Mouse (Mus musculus) hindbrain, embryonic 13.5 days (tissue): Measurements from ENCODE around the gene Cdc42bpb. TPM values are rescaled to one million over a fixed set of nuclear protein-coding genes. Genes with fewer than 3 reads are reported as not detected.

Source experiments
- ATAC-seq: fragments of 200-750 bp; cut with Nextera tagmentation; 2 replicates; pipeline ENCODE4 v1.8.0; 2017; ENCODE audit warnings: moderate TSS enrichment; ENCODE audit not compliant: low FRiP score
- H3K27ac ChIP-seq: fragments of 300-500 bp; sonication (generic); 2 replicates; pipeline ENCODE4 v1.5.1; 2015; ENCODE audit warnings: inconsistent platforms, mild to moderate bottlenecking, moderate library complexity
- H3K27me3 ChIP-seq: fragments of 300-500 bp; sonication (generic); 2 replicates; pipeline ENCODE4 v1.6.1; 2015; ENCODE audit warnings: mild to moderate bottlenecking, inconsistent platforms
- H3K36me3 ChIP-seq: fragments of 300-500 bp; sonication (generic); 2 replicates; pipeline ENCODE4 v1.6.1; 2015; ENCODE audit warnings: mild to moderate bottlenecking, inconsistent platforms
- H3K4me1 ChIP-seq: fragments of 300-500 bp; sonication (generic); replicated peaks from 2 replicates; pipeline ENCODE4 v1.6.1; 2015; ENCODE audit warnings: inconsistent platforms
- H3K4me2 ChIP-seq: fragments of 300-500 bp; sonication (generic); 2 replicates; pipeline ENCODE4 v1.6.1; 2015; ENCODE audit warnings: inconsistent platforms, mild to moderate bottlenecking, moderate library complexity
- H3K4me3 ChIP-seq: fragments of 300-500 bp; sonication (generic); 2 replicates; pipeline ENCODE4 v1.5.1; 2015; ENCODE audit warnings: mild to moderate bottlenecking, inconsistent platforms
- H3K9ac ChIP-seq: fragments of 300-500 bp; sonication (generic); 2 replicates; pipeline ENCODE4 v1.6.1; 2015; ENCODE audit warnings: mild to moderate bottlenecking, inconsistent platforms
- H3K9me3 ChIP-seq: fragments of 300-500 bp; sonication (generic); 2 replicates; pipeline ENCODE4 v1.6.1; 2016; ENCODE audit warnings: inconsistent platforms
- WGBS: fragments of 180-500 bp; shearing (Covaris S2); methylation state at CpG from one replicate; pipeline ENCODE4 v1.1.7; 2015; 5-methylcytosine and 5-hydroxymethylcytosine counted together
- polyA plus RNA-seq: library from polyadenylated mRNA; unstranded; fragments of >200 nt; fragmentation: Nextera tagmentation; extraction: Ambion mirVana; gene quantifications from 2 replicates; pipeline ENCODE4 v1.2.1, GENCODE M21; 2015

The Cdc42bpb gene
- polyA plus RNA-seq, 1 experiment from 2014 or later = 35.0 TPM

- no peak overlapping the region for H3K9ac ChIP-seq
- H3K9me3 ChIP-seq = no peaks in the 10 kb centered on the region
- no peaks in the 10 kb centered on the region for H3K36me3 ChIP-seq
- no peak overlapping the region for H3K27ac ChIP-seq
- peaks cover 33% of the 10 kb centered on the region for H3K4me1 ChIP-seq
- H3K4me3 ChIP-seq = no peak overlapping the region
- no peak for ATAC-seq
- H3K27me3 ChIP-seq = peaks cover 46% of the 10 kb centered on the region
- H3K4me2 ChIP-seq = no peak overlapping the region
- WGBS = 76% methylated on average over 8 of the region's 8 CpGs
Observed at GRCm38 (mm10) chr12:111411631-111412355, 34.3 kb upstream of the Cdc42bpb start.

DNA sequence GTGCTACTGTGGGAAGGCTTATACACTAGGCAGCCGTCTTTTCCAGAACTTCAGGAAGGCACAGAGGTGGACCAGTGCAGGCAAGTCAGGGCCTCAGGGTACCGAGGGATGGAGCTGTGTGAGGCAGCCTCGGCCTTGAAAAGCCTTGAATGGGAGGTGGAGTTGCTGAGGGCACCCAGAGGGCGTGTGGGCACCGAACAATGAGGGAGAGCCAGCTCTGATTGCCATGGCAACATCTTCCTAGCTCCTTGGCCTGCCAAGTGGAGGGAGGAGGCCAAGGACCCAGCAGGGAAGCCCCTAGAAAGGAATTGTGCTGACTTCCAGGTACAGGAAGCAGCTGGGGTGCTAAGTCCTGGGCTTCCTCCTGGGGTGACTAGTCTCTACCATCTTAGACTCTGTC lies 32.1 kb upstream of the Cdc42bpb start:
- Histone ChIP-seq H3K9ac (0 out of 2 replicates have a peak overlapping the region, but pooled peaks have one; percentile 29), H3K4me1 (peaks cover 32% of the 10 kb centered on the region), H3K4me3 (no peak overlapping the region), H3K27me3 (peaks cover 53% of the 10 kb centered on the region), H3K27ac (no peak overlapping the region), H3K4me2 (no peak overlapping the region), H3K9me3 (no peaks in the 10 kb centered on the region), H3K36me3 (no peaks in the 10 kb centered on the region)
- 5% methylated on average over 5 of the region's 5 CpGs for WGBS
- ATAC-seq = no peak

GRCm38 (mm10) chr12:111406622-111407021 lies 29.1 kb upstream of the Cdc42bpb start, which contains the start of gene Lbhd2:
Lbhd2 (plus strand) TSS chr12:111406809.
- Histone ChIP-seq H3K27ac (no peak within 1 kb of the TSS), H3K27me3 (peaks cover 58% of the 10 kb centered on the region), H3K36me3 (no peaks in the 10 kb centered on the region), H3K4me1 (peaks cover 23% of the 10 kb centered on the region), H3K9ac (peak within 1 kb of the TSS; percentile 43; the same call in 1 of the 2 replicates), H3K9me3 (no peaks in the 10 kb centered on the region), H3K4me3 (peak within 1 kb of the TSS; percentile 26), H3K4me2 (peak within 1 kb of the TSS; percentile 44)
- WGBS = 3% methylated on average over 24 of the region's 24 CpGs
- ATAC-seq = no peak

DNA sequence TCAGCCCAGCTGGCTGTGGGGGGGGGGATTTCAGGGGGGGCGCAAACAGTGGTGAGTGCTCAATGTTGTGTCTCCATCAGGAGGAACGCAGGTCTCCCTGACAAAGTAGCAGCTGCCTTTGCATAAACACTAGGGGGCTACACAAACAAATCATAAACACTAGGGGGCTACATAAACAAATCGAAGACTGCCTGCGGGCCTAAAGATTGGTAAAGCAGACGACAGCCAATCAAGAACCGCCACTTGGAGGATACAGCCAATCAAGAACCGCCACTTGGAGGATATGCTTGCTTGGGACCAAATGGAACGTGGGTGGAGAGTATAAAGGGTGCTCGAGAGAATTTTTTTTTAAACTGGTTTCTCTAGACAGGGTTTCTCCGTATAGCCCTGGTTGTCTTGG lies 27.4 kb upstream of the Cdc42bpb start:
- H3K9ac ChIP-seq = no peak overlapping the region
- peaks cover 18% of the 10 kb centered on the region for H3K4me1 ChIP-seq
- no peaks in the 10 kb centered on the region for H3K36me3 ChIP-seq
- H3K4me2 ChIP-seq = no peak overlapping the region
- no peak for ATAC-seq
- H3K27ac ChIP-seq = no peak overlapping the region
- H3K27me3 ChIP-seq = peaks cover 54% of the 10 kb centered on the region
- WGBS = 67% methylated on average over 10 of the region's 10 CpGs
- no peak overlapping the region for H3K4me3 ChIP-seq
- H3K9me3 ChIP-seq = no peaks in the 10 kb centered on the region

DNA sequence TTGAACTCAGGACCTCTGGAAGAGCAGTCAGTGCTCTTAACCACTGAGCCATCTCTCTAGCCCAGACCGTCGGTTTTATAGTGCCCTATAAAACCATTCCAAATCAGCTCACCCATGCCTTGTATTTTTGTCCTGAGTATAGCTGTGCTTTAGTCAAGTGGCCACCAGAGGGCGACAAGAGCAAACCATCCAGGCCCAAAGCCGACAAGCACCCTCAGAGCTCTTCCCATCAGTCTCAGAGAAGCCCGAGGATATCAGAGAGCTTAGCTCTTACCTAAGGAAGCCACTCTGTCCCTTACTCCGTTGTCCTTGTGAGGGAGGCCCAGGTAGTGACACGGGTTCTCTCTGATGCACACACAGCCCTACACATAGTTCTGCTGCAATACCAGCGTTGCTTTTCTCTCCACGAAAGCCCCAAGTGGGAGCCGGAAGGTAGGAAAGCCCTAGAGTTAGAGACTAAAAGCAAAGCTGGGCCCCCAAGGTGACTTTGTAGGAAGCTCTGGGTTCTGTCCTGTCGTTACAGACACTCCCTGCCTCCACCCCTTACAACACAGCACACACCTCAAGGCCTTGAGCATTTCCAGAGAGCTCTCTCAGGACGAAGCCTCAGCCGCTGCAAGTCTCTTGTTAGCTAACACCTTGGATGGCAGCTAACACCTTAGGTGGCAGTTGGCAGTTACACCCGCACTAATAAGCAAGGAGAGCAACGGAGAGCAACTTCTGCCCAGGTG lies 24.1 kb upstream of the Cdc42bpb start:
- Histone ChIP-seq H3K4me1 (peaks cover 3% of the 10 kb centered on the region), H3K9me3 (no peaks in the 10 kb centered on the region), H3K27ac (no peak overlapping the region), H3K27me3 (peaks cover 45% of the 10 kb centered on the region), H3K36me3 (no peaks in the 10 kb centered on the region), H3K4me2 (no peak overlapping the region), H3K4me3 (no peak overlapping the region), H3K9ac (no peak overlapping the region)
- 23% methylated on average over 15 of the region's 15 CpGs for WGBS
- peak; percentile 55 for ATAC-seq

DNA sequence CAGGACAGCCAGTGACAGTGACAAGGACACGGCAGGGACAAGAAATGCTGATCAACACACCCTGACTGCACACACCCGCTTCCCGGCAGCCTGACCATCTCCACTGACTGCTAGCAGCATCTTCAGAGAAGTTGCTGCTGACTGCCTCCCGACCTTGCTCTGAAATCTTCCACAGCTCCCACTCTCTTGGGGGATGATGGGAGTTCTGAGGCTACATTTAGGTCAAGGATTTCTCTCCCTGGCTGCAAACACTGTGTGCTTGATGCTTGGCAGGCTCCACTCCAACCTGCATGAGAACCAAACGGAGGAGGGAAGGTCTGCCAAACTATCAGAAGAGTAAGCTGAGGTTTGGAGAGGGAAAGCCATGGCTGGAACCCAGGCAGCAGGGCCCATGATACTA lies 19.5 kb upstream of the Cdc42bpb start:
- WGBS = 73% methylated on average over 5 of the region's 5 CpGs
- H3K4me1 ChIP-seq = no peaks in the 10 kb centered on the region
- no peaks in the 10 kb centered on the region for H3K9me3 ChIP-seq
- no peak overlapping the region for H3K4me2 ChIP-seq
- H3K27ac ChIP-seq = no peak overlapping the region
- no peak overlapping the region for H3K9ac ChIP-seq
- no peak for ATAC-seq
- peaks cover 32% of the 10 kb centered on the region for H3K27me3 ChIP-seq
- H3K36me3 ChIP-seq = no peaks in the 10 kb centered on the region
- H3K4me3 ChIP-seq = no peak overlapping the region

- Histone ChIP-seq H3K9ac (no peak overlapping the region), H3K4me3 (no peak overlapping the region), H3K36me3 (no peaks in the 10 kb centered on the region), H3K4me2 (no peak overlapping the region), H3K9me3 (no peaks in the 10 kb centered on the region), H3K4me1 (no peaks in the 10 kb centered on the region), H3K27ac (no peak overlapping the region), H3K27me3 (peaks cover 23% of the 10 kb centered on the region; the same call in 1 of the 2 replicates)
- 82% methylated on average over 6 of the region's 6 CpGs for WGBS
- no peak for ATAC-seq
Observed at GRCm38 (mm10) chr12:111394008-111394407, 16.5 kb upstream of the Cdc42bpb start.

- Histone ChIP-seq H3K9ac (no peak overlapping the region), H3K4me1 (no peaks in the 10 kb centered on the region), H3K9me3 (no peaks in the 10 kb centered on the region), H3K4me2 (no peak overlapping the region), H3K36me3 (no peaks in the 10 kb centered on the region), H3K27me3 (0 out of 2 replicates have a peak, but pooled peaks cover 3% of the 10 kb centered on the region), H3K4me3 (no peak overlapping the region), H3K27ac (no peak overlapping the region)
- ATAC-seq = no peak
- WGBS = 85% methylated on average over 4 of the region's 4 CpGs
Observed at GRCm38 (mm10) chr12:111387146-111387545, 9.6 kb upstream of the Cdc42bpb start.

GRCm38 (mm10) chr12:111386642-111387120 lies 9.2 kb upstream of the Cdc42bpb start:
- H3K4me1 ChIP-seq = no peaks in the 10 kb centered on the region
- H3K4me3 ChIP-seq = no peak overlapping the region
- no peak for ATAC-seq
- no peaks in the 10 kb centered on the region for H3K9me3 ChIP-seq
- H3K36me3 ChIP-seq = no peaks in the 10 kb centered on the region
- H3K4me2 ChIP-seq = no peak overlapping the region
- no peak overlapping the region for H3K27ac ChIP-seq
- H3K9ac ChIP-seq = no peak overlapping the region
- 0 out of 2 replicates have a peak, but pooled peaks cover 3% of the 10 kb centered on the region for H3K27me3 ChIP-seq
- 67% methylated on average over 8 of the region's 8 CpGs for WGBS

- no peaks in the 10 kb centered on the region for H3K36me3 ChIP-seq
- 0 out of 2 replicates have a peak, but pooled peaks cover 3% of the 10 kb centered on the region for H3K27me3 ChIP-seq
- H3K4me1 ChIP-seq = no peaks in the 10 kb centered on the region
- H3K27ac ChIP-seq = no peak overlapping the region
- no peak overlapping the region for H3K4me3 ChIP-seq
- H3K9me3 ChIP-seq = no peaks in the 10 kb centered on the region
- no peak overlapping the region for H3K9ac ChIP-seq
- no peak overlapping the region for H3K4me2 ChIP-seq
- WGBS = 88% methylated on average over 13 of the region's 13 CpGs
- no peak for ATAC-seq
Observed at GRCm38 (mm10) chr12:111385883-111386641, 8.5 kb upstream of the Cdc42bpb start.

GRCm38 (mm10) chr12:111378812-111379211 lies 1.3 kb upstream of the Cdc42bpb start:
- peak overlapping the region; percentile 100 for H3K4me3 ChIP-seq
- WGBS = 71% methylated on average over 12 of the region's 12 CpGs
- H3K9ac ChIP-seq = peak overlapping the region; percentile 97; the same call in 1 of the 2 replicates
- H3K4me1 ChIP-seq = peaks cover 36% of the 10 kb centered on the region
- H3K9me3 ChIP-seq = no peaks in the 10 kb centered on the region
- H3K27ac ChIP-seq = peak overlapping the region; percentile 96; the same call in 1 of the 2 replicates
- H3K27me3 ChIP-seq = 0 out of 2 replicates have a peak, but pooled peaks cover under 1% of the 10 kb centered on the region
- ATAC-seq = no peak
- H3K4me2 ChIP-seq = peak overlapping the region; percentile 91
- H3K36me3 ChIP-seq = no peaks in the 10 kb centered on the region

- ATAC-seq = peak; percentile 84
- Histone ChIP-seq H3K9me3 (no peaks in the 10 kb centered on the region), H3K27ac (peak overlapping the region; percentile 96), H3K4me1 (peaks cover 37% of the 10 kb centered on the region), H3K4me3 (peak overlapping the region; percentile 100), H3K36me3 (no peaks in the 10 kb centered on the region), H3K9ac (peak overlapping the region; percentile 97), H3K27me3 (no peaks in the 10 kb centered on the region), H3K4me2 (peak overlapping the region; percentile 91)
- WGBS = under 1% methylated on average over 32 of the region's 32 CpGs
Observed at GRCm38 (mm10) chr12:111377986-111378490, 520 bp upstream of the Cdc42bpb start.
